Mouse (Mus musculus): ENCODE results near the gene Gm11639. TPM values are rescaled to one million over a fixed set of nuclear protein-coding genes. Genes with fewer than 3 reads are reported as not detected.

Gene Gm11639
- total RNA-seq, 4 experiments from 2014 or later = 0.31 to 0.68 (median 0.34) TPM

- no peak for DNase-seq (ENCODE audit: low spot score in 2 of 2)
Measured at GRCm38 (mm10) chr11:104704097-104704496, 18.6 kb downstream of the Gm11639 start.

DNA sequence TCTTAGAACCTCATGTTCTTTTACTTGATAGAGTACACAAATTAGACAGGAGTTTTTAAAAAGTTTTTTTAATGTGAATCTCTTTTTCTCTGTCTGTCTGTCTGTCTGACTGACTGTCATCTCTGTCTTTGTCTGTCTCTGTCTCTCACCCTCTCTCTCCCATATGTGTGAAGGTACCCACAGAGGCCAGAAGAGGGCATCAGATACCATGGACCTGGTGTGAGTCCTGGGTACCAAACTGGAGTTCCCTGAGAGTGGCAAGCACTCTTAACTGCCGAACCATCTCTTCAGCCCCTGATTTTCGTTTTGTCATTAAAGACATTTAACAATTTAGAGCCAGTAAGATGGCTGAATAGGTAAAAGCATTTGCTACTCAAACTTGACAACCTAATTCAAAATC lies 21.6 kb downstream of the Gm11639 start:
- no peak for DNase-seq (ENCODE audit: low spot score in 2 of 2)

GRCm38 (mm10) chr11:104744995-104745568 lies 59.6 kb downstream of the Gm11639 start:
- no peak for DNase-seq (ENCODE audit: low spot score in 2 of 2)

GRCm38 (mm10) chr11:104765762-104766161 lies 80.3 kb downstream of the Gm11639 start:
- DNase-seq (ENCODE audit: low spot score in 2 of 2) = no peak

- no peak for DNase-seq (ENCODE audit: low spot score in 2 of 2)
Measured at GRCm38 (mm10) chr11:104767068-104767467, 81.6 kb downstream of the Gm11639 start.

GRCm38 (mm10) chr11:104768072-104768471 lies 82.6 kb downstream of the Gm11639 start:
- DNase-seq (ENCODE audit: low spot score in 2 of 2) = peak in 1 of 2 experiments; percentile 19

DNA sequence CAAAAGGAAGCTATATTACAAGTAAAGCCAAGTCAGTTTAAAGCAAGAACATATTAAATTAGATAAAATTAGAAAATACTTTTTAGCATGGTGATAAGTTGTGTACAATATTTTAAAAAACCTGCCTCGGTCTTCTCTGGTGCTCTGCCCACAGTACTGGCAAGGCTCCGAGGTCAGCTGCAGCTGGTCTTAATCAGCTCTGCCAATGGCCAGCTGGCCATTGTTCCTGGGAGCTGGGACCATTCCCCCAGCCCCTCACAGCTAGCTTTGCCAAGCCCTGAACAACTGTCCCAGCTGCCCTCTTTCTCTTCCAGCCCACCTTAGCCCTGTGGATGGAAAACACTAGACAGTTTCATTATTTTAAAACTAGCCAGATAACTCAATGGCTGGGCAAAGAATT lies 93.3 kb downstream of the Gm11639 start:
- DNase-seq (ENCODE audit: low spot score in 2 of 2) = no peak

GRCm38 (mm10) chr11:104944723-104945122 lies 259.2 kb downstream of the Gm11639 start:
- DNase-seq (ENCODE audit: low spot score in 2 of 2) = no peak

DNA sequence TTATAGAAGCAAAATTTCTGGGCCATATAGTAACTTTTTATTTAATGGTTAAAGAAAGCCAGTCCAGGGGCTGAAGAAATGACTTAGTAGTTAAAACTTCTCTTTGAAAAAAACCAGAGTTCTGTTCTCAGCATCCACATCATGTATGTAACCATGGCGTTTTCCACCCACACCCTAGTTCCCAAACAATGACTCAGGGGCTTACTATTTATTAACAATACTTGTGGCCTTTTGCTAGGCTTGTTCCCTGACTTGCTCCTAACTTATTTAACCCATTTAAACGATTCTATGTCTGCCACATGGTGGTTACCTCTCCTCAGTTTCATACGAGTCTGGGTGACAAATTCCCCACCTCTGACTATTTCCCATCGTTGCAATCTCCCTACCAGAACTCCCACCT lies 266.8 kb downstream of the Gm11639 start:
- DNase-seq (ENCODE audit: low spot score in 2 of 2) = no peak

DNA sequence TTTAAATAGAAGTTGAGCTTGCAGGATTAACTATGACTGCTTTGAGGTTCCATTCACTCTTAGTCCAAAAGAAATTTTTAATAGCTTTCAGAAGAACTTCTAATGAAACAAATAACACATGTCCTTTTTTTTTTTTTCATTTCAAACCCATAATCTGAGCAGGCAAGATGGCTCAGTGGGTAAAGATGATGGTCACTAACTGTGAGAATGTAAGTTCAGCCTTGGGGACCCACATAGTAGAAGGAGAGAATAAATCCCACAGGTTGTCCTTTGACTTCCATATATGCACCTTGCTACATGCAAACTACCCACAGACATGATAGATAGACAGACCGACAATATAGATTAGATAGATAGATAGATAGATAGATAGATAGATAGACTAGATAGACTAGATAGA lies 282.4 kb downstream of the Gm11639 start:
- DNase-seq (ENCODE audit: low spot score in 2 of 2) = no peak

DNA sequence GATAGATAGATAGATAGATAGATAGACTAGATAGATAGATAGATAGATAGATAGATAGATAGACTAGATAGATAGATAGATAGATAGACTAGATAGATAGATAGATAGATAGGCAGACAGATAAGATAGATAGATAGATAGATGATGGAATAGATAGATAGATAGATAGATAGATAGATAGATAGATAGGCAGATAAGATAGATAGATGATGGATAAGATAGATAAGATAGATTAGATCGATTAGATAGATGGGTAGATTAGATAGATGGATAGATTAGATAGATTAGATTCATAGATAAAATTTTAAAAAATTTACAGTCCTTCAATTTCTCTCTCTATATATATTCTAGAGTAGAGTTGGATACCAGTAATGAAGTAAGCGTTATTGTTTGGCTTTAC lies 282.9 kb downstream of the Gm11639 start:
- no peak for DNase-seq (ENCODE audit: low spot score in 2 of 2)

DNA sequence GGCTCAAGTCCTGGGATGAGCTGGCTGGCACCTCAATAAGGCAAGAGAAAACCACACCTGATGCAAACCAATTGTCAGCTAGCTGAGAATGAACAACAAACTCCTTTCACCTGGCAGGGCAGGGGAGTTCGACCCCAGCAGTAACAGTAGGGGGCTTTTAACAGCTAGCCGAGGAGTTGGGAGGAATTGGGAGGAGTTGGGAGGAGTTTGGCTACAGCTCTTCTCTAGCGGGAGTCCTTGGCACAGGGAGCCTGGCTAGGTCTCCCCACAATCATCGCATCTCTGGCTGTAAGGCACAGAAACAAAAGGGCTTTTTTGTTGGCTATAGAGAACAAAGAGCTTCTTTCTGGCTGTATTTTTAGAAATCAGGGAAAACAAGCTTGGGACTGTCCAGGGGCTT lies 285.8 kb downstream of the Gm11639 start:
- DNase-seq (ENCODE audit: low spot score in 2 of 2) = peak; percentile 7 to 8

DNA sequence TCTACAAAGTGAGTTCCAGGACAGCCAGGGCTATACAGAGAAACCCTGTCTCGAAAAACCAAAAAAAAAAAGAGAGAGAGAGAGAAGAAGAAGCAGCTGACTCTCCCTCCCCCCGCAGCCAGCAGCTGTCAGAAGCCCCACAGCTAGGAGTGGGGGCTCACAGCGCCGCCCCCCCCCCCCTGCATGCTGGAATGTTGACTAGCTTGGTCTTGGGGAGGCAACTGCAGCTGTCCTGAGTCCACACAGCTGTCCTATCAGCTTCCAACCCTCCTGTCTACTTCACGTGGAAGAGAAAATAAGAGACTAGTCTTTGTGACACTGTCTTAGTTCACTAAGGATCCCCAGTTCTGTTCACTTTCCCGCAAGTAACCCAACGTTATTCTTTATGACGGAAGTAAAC lies 287.0 kb downstream of the Gm11639 start:
- DNase-seq (ENCODE audit: low spot score in 2 of 2) = no peak

GRCm38 (mm10) chr11:104977976-104978375 lies 292.5 kb downstream of the Gm11639 start:
- no peak for DNase-seq (ENCODE audit: low spot score in 2 of 2)

- no peak for DNase-seq (ENCODE audit: low spot score in 2 of 2)
Measured at GRCm38 (mm10) chr11:104981342-104982055, 296.0 kb downstream of the Gm11639 start.

GRCm38 (mm10) chr11:105009232-105009631 lies 323.7 kb downstream of the Gm11639 start:
- no peak for DNase-seq (ENCODE audit: low spot score in 2 of 2)

GRCm38 (mm10) chr11:105021071-105021470 lies 335.6 kb downstream of the Gm11639 start:
- no peak for DNase-seq (ENCODE audit: low spot score in 2 of 2)

DNA sequence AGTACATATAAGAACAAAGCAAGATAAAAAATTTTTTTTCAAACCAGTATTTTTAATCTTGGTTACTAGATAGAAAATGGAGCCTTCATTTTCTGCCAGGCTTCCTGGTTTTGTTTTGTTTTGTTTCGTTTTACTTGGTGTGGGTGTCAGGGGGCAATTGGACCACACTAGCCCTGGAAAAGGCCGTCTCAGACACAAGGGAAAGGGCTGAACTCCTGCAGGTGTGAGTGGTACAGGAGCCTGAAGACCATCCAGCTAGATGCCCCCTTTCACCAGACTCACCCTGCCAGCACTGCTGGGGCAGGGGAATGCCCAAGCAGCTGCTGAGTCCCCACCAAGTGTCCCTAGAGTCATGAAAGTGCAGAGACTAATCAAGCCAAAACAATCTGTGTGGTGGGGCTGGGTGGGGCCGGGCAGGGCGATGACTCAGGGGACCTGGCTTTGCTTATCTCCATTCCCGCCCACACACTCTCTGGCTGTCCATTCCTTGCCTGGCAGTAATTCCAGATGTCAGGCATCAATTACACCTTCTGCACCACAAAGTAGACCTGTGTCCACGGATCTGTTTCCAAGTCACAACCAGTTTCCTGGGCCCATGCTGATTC lies 343.3 kb downstream of the Gm11639 start:
- no peak for DNase-seq (ENCODE audit: low spot score in 2 of 2)

- no peak for DNase-seq (ENCODE audit: low spot score in 2 of 2)
Measured at GRCm38 (mm10) chr11:105029525-105029924, 344.0 kb downstream of the Gm11639 start.

- DNase-seq (ENCODE audit: low spot score in 2 of 2) = no peak
Measured at GRCm38 (mm10) chr11:105030229-105030628, 344.7 kb downstream of the Gm11639 start.

- no peak for DNase-seq (ENCODE audit: low spot score in 2 of 2)
Measured at GRCm38 (mm10) chr11:105031103-105031502, 345.6 kb downstream of the Gm11639 start.

DNA sequence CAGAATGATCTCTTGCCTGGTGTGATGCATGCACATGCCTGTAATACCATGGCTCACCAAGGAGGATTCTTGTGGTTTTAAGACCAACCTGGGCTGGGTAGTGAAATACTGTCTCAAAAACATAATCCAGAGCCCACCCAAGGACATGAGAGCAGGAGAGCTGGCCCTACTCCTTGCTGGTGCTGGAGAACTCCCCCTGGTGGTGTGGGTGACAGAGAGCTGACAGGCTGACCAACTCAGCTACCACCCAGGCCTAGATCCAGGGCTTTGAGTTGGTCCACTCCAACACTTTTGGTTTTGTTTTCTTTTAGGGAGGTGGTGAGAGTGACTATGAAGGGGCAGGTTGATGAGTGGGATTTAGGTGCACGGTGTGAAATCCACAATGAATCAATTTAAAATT lies 349.6 kb downstream of the Gm11639 start:
- DNase-seq (ENCODE audit: low spot score in 2 of 2) = no peak

DNA sequence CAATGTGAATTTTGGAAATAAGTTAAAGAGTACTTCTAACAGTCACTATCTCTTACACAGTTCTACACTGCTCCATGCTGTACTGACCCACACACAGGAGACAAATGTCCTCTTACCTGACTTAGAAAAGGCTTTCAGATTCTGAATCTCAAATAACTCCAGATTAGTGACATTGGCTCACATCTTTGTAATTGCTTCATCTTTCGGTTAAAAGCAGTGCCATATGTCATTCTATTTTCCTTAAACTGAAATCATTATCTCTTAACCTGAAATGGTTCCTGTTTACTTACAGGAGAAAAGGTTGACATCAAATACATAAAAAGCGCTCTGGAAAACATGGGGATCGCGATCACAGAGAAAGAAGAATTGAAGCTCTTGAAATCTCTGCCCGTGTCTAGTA lies 377.8 kb downstream of the Gm11639 start, which contains the start of gene Efcab3:
Gene Efcab3 (plus strand): TSS at position 301 of the 400 bp plus-strand sequence.
- no peak for DNase-seq (ENCODE audit: low spot score in 2 of 2)
